Mouse (Mus musculus): ENCODE data around the gene Sgsh.

The Sgsh gene

DNA sequence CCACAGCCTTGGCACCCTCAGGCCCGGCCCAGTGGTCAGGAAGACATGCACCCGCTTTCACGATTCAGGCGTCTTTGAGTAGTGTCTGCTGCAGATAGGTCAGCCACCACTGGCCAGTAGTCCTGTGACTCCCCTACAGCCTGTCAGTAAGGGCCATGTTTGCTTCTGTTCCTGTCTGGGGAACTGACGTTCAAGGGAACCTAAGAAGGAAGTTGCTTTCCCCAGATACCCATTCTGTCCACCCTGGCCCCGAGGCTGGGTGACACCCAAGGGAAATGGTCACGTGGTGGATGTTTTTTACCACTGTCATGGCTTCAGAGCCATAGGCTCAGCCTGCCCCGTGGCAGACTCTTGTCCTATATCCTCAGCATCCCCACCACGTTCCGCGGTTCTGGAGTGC is 22.0 kb upstream of the Sgsh start:
- no peak for DNase-seq (ENCODE audit: low read depth, low spot score)

GRCm38 (mm10) chr11:119375425-119375824 is 20.1 kb upstream of the Sgsh start:
- DNase-seq (ENCODE audit: low read depth, low spot score): no peak

DNA sequence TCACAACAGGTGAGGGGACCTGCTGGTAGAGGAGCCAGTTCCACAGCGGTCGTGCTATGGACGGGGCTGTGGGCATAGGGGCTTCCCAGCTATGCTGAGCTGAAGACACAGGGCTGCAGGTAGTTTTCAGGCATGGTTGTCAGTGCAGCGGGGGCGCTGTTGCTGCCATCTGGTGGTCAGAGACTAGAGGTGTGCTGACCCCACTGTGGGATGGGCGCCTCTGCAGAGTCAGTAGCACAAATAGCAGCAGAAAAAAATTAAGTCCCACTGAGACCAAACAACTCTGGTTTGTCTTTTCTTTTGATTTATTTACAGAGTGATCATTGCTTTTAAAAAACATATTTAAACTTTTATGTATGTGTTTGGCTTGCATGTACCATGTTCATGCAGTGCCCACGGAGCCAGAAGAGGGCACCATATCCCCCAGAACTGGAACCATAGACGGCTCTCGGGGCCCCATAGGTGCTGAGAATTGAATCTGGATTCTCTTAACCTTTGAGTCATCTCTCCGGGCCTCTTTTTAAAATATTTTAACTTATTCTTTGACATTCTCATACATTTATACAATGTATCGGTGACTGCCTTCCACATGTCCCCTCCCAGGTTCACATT is 8.3 kb upstream of the Sgsh start:
- peak; percentile 82 for DNase-seq (ENCODE audit: low read depth, low spot score)

DNA sequence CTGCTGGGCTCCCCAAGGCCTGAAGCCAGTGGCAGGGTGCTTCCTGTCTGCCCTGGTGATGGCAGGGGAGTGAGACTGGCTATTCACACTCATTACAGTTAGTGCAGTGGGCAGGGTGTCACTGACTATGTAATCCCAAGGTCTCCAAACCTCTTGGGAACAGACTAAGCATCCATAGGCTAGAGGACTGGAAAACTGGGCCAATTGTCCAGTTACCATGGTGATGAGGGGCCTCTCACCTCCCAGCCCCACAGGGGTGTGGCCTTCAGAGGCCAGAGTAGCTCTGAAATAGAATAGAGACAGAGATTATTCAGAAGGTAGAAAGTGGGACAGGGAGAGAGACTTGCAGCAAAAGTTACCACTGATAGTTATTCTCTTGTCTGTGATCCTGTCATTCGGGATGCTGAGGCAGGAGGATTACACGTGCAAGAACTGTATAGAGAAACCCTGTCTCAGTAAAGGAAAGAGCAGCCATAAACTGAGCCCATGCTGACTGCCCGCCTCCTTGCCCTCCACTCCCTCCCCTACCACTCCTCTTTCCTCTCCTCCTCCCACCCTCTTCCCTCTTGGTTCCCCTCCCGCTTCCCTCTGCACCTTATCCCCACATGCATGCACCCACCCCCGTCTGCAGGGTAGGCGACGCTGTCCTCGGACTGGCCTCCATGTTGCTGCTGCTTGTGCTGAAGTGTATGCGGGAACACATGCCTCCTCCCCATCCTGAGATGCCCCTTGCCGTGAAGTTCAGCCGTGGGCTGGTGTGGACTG is 7.6 kb upstream of the Sgsh start:
- DNase-seq (ENCODE audit: low read depth, low spot score): peak; percentile 49

DNA sequence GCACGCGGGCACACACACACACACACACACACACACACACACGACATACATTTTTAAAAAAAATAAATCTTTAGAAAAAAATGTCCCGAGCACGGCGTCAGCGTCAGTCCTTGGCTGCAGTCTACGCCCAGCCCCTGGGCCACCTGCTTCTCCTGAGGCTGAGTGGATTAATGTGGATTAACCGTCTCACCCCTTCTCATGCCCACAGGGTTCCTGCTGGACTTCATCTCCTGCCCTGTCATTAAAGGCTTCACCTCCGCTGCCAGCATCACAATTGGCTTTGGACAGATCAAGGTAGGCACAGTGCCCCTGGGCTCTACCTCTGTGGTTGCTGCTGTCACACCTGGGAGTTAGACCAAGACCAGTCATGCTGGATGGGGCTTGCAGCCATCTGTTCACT is 3.8 kb upstream of the Sgsh start:
- DNase-seq (ENCODE audit: low read depth, low spot score): no peak

DNA sequence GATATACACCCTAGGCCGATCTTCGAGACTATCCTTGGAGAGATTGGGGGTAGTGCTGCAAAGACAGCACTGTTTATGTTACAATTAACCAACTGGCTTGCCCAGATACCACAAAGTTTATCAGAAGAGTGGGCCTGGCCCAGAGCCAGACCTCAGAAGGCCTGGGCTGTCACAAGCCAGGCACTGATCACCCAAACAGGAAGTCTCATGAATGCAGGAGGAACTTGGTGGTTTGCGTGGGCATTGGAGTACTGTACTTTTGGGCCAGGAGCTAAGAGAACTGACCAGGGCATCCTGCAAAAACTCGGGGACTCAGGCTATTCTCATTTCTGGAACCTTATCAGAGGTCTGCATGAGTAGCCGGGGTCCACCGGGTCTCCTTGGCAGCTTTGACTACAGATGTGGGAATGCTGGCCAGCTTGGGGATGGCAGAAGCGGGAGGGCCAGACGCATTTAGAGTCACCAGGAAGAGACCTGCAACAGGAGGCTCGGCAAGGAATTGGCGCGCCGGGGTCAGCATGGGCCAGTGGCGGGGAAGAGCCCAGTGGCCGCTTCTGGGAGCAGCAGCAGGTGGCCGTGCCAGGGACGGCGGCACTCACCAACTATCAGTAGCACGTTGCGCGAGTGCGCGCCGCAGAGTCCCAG is 416 bp downstream of the Sgsh start:
- DNase-seq (ENCODE audit: low read depth, low spot score): no peak

DNA sequence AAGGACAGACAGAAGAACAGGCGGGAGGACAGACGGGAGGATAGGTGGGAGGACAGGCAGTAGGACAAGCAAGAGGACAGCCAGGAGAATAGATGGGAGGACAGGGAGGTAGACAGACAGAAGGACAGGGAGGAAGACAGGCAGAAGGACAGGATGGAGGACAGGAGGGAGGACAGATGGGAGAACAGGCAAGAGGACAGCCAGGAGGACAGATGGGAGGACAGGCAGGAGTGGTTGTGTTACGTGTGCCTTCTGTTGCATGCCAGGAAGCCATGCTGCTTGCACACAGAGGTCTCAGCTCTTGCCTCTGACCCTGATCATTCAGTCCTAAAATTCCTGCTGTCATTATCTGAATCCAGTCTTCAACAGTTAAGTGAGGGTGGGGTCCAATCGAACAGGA is 1.4 kb downstream of the Sgsh start:
- DNase-seq (ENCODE audit: low read depth, low spot score): no peak

- DNase-seq (ENCODE audit: low read depth, low spot score): no peak
Observed at GRCm38 (mm10) chr11:119352113-119352512, 3.2 kb downstream of the Sgsh start.

GRCm38 (mm10) chr11:119347125-119347524 is 8.2 kb downstream of the Sgsh start:
- DNase-seq (ENCODE audit: low read depth, low spot score): no peak

- DNase-seq (ENCODE audit: low read depth, low spot score): no peak
Observed at GRCm38 (mm10) chr11:119344865-119345264, 10.5 kb downstream of the Sgsh start.

- no peak for DNase-seq (ENCODE audit: low read depth, low spot score)
Observed at GRCm38 (mm10) chr11:119344178-119344577, 11.2 kb downstream of the Sgsh start.

- DNase-seq (ENCODE audit: low read depth, low spot score): peak; percentile 79
Observed at GRCm38 (mm10) chr11:119339637-119340036, 15.7 kb downstream of the Sgsh start.

GRCm38 (mm10) chr11:119339179-119339578 is 16.2 kb downstream of the Sgsh start:
- no peak for DNase-seq (ENCODE audit: low read depth, low spot score)

- no peak for DNase-seq (ENCODE audit: low read depth, low spot score)
Observed at GRCm38 (mm10) chr11:119338271-119339059, 16.9 kb downstream of the Sgsh start.

GRCm38 (mm10) chr11:119331970-119332369 is 23.4 kb downstream of the Sgsh start:
- no peak for DNase-seq (ENCODE audit: low read depth, low spot score)

DNA sequence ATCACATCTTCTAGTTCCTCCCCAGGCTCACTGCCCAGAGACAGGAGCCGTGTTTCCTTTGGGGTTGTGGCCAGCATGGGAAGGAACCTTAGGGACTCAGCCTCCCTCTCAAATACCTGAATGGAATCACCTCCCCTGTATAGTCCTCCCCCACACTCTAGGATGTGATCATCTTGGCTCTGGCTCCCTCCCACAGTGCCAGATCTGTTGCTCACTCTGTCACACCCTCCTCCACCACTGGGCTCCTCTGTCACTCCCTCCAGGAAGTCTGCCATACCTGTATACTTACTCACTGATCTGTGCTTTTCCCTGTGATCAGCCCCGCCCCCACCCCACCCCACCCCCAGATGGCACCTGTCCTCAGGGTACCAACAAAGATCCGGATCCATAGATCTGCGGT is 24.7 kb downstream of the Sgsh start:
- DNase-seq (ENCODE audit: low read depth, low spot score): no peak

- peak; percentile 80 for DNase-seq (ENCODE audit: low read depth, low spot score)
Observed at GRCm38 (mm10) chr11:119325068-119325467, 30.3 kb downstream of the Sgsh start.

DNA sequence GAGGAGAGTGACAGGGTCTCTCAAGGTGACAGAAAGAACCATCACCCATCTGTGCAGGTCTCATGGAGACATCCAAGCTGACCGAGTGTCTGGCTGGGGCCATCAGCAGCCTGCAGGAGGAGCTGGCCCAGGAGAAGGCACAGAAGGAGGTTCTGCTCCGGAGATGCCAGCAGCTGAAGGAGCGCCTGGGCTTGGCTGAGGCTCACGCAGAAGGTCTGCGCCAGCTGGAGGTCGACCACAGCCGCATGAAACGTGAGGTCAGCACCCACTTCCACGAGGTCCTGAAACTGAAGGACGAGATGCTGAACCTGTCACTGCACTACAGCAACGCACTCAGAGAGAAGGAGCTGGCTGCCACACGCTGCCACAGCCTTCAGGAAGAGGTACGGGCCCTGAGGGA is 32.8 kb downstream of the Sgsh start:
- no peak for DNase-seq (ENCODE audit: low read depth, low spot score)

- DNase-seq (ENCODE audit: low read depth, low spot score): no peak
Observed at GRCm38 (mm10) chr11:119316720-119317119, 38.6 kb downstream of the Sgsh start.

DNA sequence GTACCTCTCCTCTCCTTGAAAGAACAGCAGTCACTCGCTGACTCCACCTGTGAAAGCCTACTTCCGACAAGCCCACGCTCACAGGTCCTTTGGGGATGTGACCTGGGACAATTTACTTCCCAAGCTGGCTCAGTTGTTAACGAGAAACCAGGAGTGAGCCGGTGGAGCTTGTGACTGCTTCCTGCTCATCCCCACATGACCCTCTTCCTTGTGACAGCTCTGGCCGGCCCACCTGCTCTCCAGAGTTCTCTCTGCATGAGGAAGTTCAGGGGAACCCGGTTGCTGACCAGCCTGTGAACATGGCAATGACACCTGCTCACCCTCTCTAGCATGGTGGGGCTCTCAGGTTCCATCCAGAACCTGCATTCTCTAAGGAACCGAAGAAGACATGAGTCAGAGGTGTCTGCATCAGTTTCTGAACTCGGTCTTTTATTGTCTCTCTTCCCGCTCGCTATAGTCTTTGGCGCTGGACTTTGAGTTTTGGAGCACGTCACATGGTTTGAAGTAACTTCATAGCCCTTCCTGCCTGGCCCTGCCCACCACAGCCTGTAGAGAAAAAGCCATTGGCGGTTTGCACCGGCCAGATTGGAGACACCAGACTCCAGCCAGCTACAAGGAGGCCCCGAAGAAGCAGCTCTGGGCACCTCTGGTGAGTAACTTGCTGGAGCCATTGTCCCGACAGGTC is 40.9 kb downstream of the Sgsh start:
- DNase-seq (ENCODE audit: low read depth, low spot score): no peak

- peak; percentile 58 for DNase-seq (ENCODE audit: low read depth, low spot score)
Observed at GRCm38 (mm10) chr11:119310621-119311020, 44.7 kb downstream of the Sgsh start.

- no peak for DNase-seq (ENCODE audit: low read depth, low spot score)
Observed at GRCm38 (mm10) chr11:119307916-119308315, 47.4 kb downstream of the Sgsh start.

Measured in R1 (cell line).